Mouse (Mus musculus) embryonic fibroblast, embryonic 13.5 days (primary cell): ENCODE results near the gene Scrn3.

Source experiments
- CTCF ChIP-seq: IDR thresholded peaks from 2 replicates; pipeline ENCODE4 v1.5.1; 2011; ENCODE audit warnings: mild to moderate bottlenecking, control low read depth, low read length, moderate library complexity, borderline replicate concordance; ENCODE audit not compliant: insufficient read depth
- POLR2A ChIP-seq: IDR thresholded peaks from 2 replicates; pipeline ENCODE4 v1.6.1; 2011; ENCODE audit warnings: low read depth, mild to moderate bottlenecking, control low read depth, low read length, moderate library complexity

- TF ChIP-seq POLR2A (no peak), CTCF (no peak)
Measured at GRCm38 (mm10) chr2:73301979-73302378, 10.4 kb upstream of the Scrn3 start.
